Mouse (Mus musculus): ENCODE measurements around the gene Usp7.

Gene Usp7

GRCm38 (mm10) chr16:8724031-8724430 is 68.1 kb downstream of the Usp7 start:
- no peak for DNase-seq (ENCODE audit: low spot score)

GRCm38 (mm10) chr16:8720447-8720846 is 71.7 kb downstream of the Usp7 start:
- DNase-seq (ENCODE audit: low spot score) = no peak

- DNase-seq (ENCODE audit: low spot score) = no peak
Measured at GRCm38 (mm10) chr16:8717744-8718143, 74.4 kb downstream of the Usp7 start.

DNA sequence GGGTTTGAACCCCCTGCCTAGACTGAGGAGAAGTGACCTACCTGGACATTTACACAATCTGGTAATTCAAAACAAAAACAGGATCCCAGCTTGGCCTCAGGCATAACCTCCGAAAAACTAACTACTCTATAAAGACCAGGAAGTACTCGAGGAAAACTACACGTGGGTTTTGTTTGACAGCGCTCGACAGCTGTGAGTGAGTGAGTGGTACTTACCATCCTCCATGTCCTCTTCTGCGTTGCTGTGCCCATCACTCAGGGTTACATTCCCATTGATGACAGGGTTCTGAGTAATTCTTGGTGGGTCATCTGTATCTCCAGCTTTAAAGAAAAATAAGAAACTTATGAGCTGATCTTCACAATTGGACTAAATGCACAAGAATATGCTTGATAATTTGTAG is 75.8 kb downstream of the Usp7 start:
- no peak for DNase-seq (ENCODE audit: low spot score)

DNA sequence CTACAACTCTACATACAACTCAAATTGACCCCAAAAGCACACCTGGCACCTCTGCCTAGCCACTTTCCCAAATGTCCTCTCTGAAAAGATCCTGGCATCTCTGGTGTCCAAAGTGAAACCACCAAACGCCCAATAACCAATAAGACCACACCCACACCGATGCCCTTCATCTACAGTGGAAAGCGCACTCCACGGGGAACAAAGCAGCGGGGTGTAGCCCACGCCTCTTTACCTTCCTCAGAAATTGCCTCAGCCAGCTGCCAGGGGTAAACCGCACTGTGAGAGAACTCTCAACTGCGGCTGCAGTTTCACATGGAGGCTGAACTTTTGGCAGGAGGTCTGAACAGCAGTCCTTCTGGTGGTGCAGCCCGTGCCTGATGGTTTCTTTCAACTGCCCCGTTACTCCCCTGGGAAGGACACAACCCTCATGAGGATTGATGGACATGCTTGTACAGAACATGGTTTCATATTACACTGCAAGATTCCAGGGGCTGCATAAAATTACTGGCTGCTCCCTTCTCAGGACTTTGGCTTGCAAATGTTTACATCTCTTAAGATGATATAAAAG is 76.5 kb downstream of the Usp7 start:
- DNase-seq (ENCODE audit: low spot score) = no peak

- no peak for DNase-seq (ENCODE audit: low spot score)
Measured at GRCm38 (mm10) chr16:8714851-8715250, 77.3 kb downstream of the Usp7 start.

GRCm38 (mm10) chr16:8711998-8712397 is 80.1 kb downstream of the Usp7 start:
- no peak for DNase-seq (ENCODE audit: low spot score)

DNA sequence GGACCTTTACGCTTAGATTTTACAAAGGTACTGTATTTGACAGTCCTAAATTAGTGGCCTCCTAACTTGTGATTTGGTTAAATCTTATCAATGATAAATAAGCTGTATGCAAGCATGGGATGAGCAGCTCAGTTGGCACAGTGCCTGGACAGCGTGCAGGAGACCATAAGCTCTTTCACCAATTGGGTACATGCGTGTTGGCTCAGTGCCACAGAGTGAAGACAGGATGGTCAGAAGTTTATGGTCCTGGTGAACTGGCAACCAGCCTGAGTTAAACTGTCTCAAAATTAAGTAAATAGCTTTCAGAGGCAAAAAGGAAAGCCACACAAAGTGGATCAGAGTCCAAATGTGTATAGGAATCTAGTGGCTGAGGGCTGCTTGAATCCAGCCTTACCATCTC is 91.5 kb downstream of the Usp7 start:
- DNase-seq (ENCODE audit: low spot score) = peak; percentile 39

- no peak for DNase-seq (ENCODE audit: low spot score)
Measured at GRCm38 (mm10) chr16:8699556-8699955, 92.6 kb downstream of the Usp7 start.

DNA sequence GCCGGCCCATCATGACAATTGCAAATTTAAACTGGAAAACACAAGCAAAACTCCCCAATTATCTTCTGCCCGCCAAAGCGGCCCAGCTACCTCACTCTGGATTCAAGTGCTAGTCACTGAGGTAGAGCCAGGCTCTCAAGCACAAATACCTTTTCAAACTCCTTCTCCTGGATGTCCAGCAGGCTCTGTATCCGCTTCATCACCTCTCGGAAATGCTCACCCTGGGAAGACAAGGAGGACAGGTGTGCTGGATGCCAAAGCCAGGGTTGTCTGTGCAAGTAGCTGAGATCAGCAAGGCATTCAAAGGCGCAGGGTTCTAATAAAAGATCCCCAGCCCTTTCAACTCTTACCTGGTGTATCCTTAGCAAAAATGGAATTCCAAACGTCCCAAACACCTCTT is 100.9 kb downstream of the Usp7 start:
- DNase-seq (ENCODE audit: low spot score) = no peak

GRCm38 (mm10) chr16:8689979-8690656 is 102.0 kb downstream of the Usp7 start:
- peak; percentile 36 for DNase-seq (ENCODE audit: low spot score)

DNA sequence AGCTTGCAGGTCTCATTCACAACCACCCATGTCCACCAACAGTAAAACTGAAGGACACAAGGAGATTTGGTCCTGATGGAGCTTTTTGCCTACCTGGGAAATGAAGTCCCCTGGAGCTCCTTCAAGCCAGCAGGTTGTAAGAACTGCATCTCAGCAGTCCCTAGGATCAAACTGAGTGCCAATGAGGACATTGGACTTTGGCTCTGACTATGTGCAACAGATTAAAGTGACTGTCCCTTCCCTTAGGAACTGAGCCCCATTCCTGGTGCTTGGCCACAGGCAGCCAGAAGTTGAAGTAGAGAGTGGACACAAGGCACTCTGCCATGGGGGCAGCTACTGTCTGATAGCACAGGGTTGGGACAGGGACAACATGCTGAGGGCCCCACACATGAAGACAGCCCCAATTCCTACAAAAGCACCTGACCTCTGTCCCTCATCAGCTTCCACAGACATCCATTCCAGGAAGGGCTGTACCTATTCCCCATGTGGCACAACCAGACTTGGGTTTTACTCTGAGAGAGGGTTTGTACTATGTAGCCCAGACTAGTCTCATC is 104.5 kb downstream of the Usp7 start:
- no peak for DNase-seq (ENCODE audit: low spot score)

DNA sequence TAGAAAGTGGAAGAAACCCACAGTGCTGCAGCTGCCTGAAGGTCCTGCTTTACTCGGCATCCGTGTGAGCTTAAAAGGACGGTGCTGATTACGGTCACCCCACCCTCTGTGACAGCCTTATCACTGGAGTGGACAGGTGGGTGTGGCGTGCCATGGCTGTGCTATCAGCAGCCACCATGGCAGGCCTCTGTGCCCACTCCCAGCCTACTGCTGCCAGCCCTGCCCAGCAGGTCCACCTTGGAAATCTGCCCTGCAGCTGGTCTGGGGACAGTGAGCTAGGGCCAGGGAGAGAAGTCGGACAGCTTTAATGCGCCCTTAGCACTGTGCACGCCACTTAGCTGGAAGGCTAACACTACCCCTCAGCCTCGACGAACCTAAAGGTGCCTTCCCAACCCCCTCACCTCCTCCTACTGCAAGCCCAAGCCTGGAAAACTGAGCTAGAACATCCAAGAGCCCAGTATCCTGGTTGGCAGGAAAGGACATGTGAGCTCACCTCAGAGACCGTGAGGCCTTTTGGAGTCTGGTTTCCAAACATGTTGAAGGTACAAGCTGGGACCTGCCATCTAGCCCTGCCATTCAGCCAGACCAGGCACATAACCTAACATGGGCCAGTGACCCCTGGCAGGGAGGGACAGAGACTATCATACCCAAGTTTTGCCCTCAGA is 105.1 kb downstream of the Usp7 start:
- DNase-seq (ENCODE audit: low spot score) = no peak

- peak; percentile 76 for DNase-seq (ENCODE audit: low spot score)
Measured at GRCm38 (mm10) chr16:8686121-8686870, 105.8 kb downstream of the Usp7 start.

DNA sequence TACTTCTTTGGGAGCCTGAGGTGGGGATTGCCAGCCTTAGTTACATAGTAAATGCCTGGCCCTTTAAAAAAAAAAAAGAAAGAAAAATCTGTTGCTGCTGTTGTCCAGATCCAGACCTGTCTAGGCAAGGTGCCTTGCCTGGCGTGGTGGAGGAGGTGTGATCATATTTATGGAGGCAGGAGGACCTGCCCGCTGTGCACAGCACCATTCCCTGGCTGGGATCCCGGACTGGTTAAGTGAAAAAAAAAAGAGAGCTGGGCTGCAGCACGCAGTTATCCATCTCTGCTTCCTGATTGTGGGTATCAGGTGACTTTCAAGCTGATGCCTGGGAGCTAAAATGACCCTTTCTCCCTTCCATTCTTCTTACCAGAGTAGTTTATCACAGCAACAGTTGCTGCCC is 107.0 kb downstream of the Usp7 start:
- DNase-seq (ENCODE audit: low spot score) = peak; percentile 45

DNA sequence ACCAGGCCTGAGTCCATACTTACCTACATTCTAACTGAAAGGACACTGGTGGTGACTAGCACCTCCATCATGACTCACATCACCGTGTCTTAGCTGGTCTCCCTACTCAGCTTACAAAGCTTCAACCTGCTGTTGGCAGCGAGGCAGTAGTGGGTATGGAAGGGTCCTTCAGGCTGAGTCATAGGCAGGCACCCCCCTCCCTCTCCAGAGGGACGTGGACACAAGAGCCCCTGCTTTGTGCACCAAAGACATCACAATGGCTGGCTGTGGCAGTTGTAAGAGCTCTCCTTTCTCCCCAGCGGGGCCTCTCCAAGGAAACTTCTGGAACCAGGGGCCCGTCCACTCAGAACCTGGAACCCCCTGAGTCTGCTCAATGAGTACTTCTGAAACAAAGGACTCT is 111.6 kb downstream of the Usp7 start, which contains the start of gene Gm5767:
Gm5767 (plus strand) TSS at position 301 of the 400 bp plus-strand sequence.
- no peak for DNase-seq (ENCODE audit: low spot score)

GRCm38 (mm10) chr16:8679780-8680179 is 112.3 kb downstream of the Usp7 start:
- DNase-seq (ENCODE audit: low spot score) = no peak

DNA sequence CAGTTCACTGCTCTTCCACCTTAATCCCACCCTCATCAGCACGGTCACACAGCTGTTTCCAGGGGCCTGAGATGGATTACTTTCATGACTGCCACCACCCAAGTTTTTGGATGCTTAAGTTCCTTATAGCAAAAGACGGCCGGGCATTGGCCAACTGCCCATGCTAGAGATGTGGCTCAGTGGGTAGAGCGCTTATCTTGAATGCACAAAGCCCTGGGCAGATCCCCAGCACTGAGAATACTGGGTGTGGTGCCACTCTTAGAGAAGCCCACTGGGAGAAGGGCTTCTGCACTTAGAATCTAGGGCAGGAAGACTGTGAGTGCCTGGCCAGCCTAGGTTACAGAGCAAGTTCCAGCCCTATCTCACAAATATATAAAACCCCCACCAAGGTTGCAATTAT is 113.4 kb downstream of the Usp7 start:
- no peak for DNase-seq (ENCODE audit: low spot score)

GRCm38 (mm10) chr16:8678035-8678434 is 114.1 kb downstream of the Usp7 start:
- no peak for DNase-seq (ENCODE audit: low spot score)

DNA sequence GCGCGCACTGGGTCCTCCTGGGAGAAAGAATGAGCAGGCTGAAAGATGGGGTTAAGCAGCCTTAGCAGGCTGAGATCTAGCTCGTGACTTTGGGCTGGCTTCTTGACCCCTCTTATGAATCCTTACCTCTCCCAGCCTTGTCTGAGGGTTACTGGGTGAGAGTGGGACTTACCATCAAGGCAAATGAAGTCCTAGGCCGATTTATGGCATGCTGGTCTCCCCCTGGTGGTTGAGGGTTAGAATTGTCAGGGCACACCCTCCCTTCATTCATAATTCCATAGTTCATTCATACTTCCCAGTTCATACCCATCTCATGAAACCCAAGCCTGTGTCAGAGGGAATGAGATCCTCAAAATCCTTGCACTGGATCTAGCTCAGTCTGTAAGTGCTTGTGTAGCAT is 115.3 kb downstream of the Usp7 start:
- DNase-seq (ENCODE audit: low spot score) = peak; percentile 50

GRCm38 (mm10) chr16:8676228-8676627 is 115.9 kb downstream of the Usp7 start:
- DNase-seq (ENCODE audit: low spot score) = no peak

DNA sequence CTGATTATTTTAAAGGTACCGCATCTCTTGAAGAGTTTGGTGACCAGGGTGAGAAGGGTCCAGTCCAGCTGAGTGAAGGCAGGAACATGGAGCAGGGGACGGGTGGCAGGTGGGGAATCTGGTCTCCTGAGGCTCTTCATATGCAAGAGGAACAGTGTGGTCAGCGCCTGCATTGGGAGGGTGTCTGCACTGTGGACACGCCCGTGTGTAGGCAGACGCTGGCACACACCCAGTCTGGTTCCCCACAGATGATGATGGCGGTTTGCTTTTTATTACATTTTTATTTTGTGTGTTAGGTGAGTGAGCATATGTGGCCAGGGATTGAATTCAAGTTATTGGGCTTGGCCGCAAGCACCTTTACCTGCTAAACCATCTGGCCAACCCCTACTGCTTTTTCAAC is 116.5 kb downstream of the Usp7 start:
- no peak for DNase-seq (ENCODE audit: low spot score)

All from urinary bladder, postnatal 14 days (tissue).